Mouse (Mus musculus): ENCODE data around the gene Gli1.

The Gli1 gene

DNA sequence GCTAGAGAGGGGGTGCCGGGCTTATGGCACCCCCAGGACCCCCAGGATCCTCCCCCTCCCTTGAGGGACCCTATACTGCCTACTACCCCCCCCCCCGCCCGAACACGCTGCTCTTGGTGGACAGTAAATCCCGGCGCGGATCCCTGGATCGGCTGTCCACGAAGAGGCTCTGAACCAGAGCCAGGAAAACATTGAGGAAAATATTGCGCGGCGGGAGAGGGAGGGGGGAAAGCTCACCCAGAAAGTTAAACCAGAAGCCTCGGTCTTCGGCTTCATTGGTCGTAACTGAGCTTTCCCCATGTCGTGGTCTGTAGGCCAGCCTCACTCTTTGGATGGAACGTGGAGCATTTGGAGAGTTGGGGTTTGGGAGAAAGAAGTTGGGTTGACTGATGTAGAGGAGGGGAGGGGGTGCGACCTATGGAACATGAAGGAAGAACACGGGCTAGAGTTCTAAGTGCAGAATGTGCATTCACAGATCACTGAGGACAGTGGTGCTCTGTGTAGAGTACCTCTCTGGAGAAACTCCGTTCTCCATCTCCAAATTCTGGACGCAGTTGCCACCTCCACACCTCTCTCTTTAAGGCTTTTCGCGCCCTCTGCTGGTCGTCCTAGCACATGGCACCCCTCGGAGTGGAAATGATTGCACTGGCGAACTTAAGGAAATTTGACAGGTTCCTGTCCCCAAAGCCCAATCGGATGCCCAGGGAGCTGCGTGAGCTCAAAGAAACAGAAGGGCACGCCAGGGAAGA, at the start of gene Gli1:
TSS of gene Gli1 (minus strand) at position 84 of the 749 bp plus-strand sequence.
- in situ Hi-C loops (cut with MboI, MseI): no loop called here

DNA sequence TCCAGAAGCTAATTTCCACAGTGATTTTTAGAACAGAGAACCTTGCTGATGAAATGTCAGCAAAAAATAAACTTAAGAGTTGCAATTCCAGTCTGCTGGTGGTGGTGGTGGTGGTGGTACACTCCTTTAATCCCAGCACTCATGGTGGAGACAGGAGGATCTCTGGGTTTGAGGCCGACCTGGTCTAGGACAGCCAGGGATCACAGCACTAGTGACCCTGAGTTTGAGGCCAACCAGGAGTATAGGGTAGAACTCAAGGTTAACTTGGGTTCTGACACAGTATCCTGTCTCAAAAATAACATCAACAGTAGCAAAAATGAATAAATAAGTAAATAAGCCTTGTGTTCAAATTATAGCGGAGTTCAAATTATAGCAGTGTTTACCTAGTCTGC, 40.0 kb upstream of the Gli1 start:
- in situ Hi-C loops (cut with MboI, MseI): no loop called here

DNA sequence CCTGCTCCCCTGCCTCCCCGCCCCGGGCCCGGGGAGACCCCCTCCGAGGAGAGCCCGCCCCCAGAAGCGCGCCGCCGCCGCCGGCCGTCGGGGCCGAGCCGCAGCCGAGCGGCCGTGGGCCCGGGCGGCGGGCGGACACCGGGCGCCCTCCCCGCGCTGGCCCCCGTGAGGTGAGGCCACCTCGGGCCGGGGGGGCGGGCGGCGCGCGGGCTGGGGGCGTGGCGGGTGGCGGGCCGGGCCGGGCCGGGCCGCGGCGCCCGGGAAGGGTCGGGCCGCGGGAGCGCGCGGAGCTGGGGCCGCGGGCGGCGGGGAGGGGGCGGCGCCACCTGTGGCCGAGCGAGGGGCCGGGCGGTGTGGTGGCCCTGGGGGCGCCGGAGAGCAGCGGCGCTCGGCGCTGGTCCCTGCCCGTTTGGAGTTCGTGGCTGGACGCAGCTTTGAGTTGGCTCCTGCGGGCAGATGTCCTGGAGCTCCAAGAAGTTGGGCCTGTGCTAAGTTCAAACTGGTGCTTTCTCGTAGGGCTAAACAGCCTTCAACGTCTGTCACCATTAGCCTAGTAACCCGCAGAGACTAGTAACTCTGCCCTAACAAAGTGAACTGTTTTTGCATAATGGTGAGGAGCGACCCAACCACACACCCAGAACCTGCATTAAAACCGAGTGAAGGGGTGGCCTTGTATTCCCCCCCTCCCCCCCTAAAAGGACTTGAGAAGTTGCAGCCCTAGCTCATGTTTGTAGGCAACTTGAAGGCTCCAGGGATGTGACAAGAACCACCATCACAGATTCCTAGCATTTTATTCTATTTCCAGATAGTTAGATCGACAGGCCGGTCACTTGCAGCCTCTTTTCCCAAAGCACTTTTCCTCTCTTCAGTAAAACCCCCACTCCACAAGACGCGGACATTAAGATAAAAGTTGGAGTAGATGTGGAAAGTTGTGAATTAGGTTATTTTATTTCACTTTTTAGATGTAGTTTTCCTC, 39.3 kb upstream of the Gli1 start:
- in situ Hi-C loops (cut with MboI, MseI): no loop called here

DNA sequence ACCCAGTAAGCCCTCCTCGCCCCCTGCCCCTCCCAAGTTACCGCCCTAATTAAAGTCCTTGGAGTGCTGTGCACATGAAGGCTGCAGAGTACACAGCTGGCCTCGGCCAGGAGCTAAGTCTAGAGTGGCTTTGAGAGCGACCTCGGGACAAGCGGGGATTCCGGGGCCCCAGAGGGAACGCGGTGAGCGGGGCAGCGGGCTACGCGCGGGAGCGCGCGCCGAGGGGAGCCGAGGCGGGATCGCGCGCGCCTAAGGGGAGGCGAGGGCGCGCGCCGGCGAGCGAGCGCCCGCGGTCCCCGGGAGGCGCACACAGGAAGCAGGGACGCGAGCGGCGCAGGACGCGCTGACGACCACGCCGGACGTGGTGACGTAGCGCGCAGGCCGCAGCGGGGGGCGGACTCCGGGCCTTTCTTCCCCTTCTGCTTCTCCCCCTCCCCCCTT, 38.5 kb upstream of the Gli1 start, which contains the start of gene R3hdm2:
TSS of gene R3hdm2 (plus strand) at position 77 of the 441 bp plus-strand sequence.
- in situ Hi-C loops (cut with MboI, MseI): no loop called here

DNA sequence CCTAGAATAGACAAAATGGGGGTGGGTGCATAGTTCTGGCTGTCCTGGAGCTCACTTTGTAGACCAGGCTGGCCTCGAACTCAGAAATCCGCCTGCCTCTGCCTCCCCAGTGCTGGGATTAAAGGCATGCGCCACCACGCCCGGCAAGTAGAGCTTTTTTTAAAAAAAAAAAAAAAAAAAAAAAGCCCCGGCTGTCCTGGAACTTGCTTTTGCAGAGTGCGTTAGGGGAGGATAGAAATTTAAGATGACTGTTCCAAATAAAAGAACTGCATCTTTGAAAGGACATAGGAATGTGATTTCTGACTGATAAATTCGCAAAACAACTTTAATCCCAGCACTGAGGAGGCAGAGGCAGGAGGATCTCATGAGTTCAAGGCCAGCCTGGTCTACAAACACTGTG, 37.9 kb upstream of the Gli1 start:
- in situ Hi-C loops (cut with MboI, MseI): no loop called here

DNA sequence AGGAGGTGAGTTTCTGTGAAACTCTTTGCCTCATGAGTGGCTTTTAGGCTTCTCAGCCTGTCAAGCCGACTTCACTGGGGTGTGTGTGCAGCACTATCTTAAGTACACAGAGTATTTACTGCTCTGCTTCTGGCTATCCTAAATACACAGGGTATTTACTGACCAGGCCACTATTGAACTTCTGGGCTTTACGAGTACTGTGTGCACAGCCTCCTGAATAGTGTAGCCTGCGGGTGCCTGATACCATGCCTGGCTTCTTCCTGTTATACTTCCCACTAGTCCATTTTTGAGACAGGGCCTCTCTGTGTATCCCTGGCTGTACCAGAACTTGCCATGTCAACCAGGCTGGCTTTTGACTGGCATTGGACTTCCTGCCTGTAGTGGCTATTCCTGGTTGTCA, 35.9 kb upstream of the Gli1 start:
- in situ Hi-C loops (cut with MboI, MseI): no loop called here

DNA sequence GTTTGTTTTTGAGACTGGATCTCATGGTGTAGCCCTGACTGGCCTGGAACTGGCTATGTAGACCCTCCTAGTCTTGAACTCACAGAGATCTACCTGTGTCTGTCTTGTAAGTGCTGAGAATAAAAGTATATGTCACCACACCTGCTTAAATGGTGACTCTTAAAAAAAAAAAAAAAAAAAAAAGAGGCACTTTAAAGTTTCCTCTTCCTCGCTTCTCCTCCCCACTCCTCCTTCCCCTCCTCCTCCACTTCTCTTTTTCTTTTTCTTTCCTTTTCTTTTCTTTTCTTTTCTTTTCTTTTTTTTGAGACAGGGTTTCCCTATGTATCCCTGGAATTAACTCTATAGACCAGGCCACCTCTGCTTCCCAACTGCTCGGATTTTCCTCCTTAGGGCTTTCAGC, 29.2 kb upstream of the Gli1 start:
- in situ Hi-C loops (cut with MboI, MseI): no loop called here

DNA sequence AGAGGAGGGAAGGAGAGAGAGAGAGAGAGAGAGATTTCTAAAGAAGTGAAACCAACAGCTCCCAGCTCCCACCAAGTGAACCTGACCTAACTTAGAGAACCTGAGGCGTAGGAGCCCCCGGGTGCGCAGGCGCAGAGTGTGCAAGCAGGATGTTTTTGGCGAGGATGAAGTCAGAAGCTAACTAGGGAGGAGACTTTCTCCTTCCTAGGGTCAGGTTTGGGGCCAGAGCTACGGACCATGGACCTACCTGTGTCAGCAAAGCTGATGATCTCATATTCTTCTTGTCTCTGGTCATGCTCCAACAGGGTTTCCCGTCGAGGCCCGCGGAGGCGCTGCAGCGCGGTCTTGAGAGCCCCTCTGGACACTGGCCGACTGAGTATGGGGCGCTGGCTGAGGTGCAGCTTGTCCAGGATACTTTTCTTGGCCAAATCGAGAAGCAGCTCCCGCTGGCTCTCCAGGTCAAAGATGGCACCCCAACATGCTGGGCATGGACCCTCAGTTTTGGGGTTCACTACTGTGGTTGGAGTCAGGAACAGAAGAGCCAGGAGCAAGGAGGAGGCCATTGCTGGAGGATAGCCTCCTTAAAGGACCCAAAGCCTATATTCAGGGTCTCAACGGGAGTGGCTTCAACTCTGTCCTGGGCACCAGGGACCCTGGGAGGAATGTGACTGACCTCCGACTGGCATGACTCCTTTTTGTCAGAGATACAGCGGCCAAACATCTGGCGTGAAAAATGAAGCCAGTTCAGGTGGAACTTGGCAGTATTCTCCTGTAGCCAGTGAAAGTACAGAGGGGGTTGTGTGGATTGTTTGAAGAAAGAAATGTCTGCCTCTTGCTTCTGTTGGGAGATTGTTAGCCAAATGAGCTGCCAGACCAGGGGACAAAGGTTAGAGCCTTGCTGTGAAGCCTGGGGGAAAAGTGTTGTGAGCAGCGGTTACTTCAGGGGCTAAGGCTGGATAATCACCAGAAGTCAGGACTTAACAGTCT, 28.4 kb upstream of the Gli1 start, which contains the start of gene Inhbc:
TSS of gene Inhbc (minus strand) at position 598 of the 987 bp plus-strand sequence.
- in situ Hi-C loops (cut with MboI, MseI): no loop called here

DNA sequence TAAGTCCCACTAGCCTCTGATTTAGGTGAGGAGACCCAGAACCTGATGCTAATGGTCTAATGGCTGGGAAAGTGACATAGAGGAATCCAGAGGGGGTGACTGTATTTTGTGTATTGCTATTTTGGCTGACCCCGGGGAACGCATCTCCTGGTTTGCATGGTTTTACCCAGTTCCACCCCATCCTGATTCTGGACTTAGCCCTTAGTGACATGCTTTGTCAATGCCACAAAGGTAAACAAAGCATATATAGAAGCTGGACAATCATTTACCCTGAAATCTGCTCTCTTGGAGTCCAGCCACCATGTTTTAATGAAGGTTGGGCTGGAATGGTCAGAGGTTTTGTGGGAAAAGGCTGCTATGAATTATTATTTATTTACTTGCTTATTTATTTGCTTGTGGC, 26.5 kb upstream of the Gli1 start:
- in situ Hi-C loops (cut with MboI, MseI): no loop called here

DNA sequence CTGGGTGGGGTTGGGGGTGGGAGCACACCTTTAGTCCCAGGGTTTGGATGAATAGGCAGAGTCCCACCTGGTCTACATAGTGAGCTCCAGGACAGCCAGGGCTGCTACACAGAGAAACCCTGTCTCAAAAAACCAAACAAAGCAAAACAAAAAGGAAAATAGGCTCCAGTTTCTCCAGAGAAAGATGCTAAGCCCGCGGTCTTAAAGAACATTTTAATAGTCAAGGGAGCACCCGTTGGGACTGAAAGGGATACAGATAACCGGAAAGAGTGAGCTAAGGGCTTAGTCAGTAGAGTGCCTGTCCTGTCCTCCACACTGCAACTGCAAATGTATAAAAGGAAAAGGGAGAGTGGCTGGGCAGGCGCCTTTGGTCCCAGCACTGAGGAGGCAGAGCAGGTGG, 25.3 kb upstream of the Gli1 start:
- in situ Hi-C loops (cut with MboI, MseI): no loop called here

DNA sequence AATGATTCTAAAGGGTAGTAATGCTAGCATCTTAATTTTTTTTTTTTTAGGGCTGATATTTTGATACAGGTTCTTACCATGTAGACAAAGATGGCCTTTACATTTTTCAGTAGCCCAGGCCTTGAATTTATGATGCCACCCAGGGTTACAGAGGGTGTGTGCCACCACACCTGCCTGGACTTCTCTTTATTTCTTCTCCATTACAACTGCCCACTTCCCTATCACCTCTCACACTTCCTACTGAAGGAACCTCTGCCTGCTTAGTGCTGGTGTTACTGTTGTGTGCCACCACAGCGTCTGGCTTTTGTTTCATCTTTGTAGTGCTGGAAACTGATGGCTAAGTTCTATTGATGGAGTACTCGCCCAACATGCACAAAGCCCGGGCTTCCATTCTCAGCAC, 18.9 kb upstream of the Gli1 start:
- in situ Hi-C loops (cut with MboI, MseI): no loop called here

DNA sequence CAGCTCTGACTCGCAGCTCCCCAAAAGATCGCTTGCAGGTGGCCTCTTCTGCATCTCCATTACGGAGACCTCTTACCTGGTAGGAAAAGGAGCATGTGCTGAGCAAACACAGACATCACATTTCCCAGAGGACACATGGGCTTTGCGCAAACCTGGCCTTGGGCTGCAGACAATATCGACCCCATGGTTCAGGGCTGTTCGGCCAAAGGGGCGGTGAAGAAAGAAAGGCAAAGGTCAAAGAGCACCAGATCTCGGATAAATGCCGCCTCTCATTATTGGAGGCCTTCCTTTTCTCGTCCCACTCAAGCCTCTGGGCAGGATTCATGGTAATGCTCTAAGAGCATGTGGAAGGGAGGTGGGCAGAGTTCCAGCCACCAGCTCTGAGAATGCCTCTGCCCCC, 13.6 kb upstream of the Gli1 start:
- in situ Hi-C loops (cut with MboI, MseI): no loop called here

DNA sequence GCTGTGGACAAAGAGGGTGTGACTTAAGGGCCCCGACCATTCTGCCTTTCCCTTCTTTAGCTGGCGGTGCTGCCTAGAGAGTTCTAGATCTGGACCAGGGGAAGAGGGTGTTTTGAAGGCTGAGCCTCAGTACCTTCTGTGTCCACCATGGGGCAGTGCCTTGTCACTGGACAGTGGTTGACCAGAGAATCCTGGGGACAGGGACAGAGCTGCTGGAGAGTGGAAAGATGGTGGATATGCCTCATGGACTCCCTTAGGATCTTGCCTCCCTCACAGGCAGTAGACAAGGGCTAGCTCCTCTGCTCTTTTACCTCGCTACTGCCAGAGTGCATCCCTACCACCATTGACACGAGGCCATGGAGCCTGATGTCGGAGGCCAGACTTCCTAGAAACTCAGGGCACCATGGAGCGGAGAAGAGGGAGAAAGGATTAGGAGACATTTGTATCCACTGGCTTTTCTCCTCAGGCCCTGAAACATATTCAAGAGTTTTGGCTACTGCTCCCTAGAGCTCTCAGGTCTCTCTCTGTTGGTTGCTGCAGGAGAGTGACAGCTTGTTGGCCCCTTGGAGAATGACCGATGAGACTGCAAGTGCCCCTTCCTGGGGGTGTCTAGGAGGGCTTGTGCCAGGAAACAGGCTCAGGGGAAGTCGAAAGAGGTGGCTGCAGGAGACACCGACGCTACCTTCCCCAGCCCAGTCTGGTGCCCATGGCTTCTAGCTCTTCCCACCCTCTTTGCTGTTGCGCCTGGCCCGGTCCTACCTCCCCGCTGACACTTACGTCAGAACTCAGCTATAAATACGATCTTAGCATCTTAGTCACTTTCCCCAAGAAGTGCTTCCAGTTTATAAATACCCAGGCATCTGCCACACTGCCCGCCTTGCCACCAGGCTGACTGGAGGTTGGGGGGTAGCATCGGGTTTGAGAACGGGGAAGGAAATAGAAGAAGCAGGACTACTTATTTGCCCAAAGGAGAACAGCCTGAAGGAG, 12.4 kb upstream of the Gli1 start, which contains the start of gene Inhbe:
TSS of gene Inhbe (minus strand) at position 503 of the 987 bp plus-strand sequence.
- in situ Hi-C loops (cut with MboI, MseI): loop anchor here in 1 of 2 experiments (5.0 kb wide), 1 partner anchor 63 kb away; no protein-coding TSS in a partner anchor

DNA sequence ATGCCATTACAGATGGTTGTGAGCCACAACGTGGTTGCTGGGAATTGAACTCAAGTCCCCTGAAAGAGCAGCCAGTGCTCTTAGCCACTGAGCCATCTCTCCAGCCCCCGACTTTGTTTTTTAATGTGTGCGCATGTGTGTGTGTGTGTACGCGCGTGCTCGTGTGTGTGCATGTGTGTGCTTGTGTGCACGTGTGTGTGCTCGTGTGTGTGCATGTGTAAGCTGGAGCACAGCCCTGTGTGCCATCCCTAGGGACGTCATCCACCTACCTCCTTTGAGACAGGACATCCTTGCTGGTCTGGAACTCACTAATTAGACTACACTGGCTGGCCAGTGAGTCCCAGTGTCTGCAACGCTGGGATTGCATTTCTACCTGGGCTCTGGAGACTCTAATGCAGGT, 11.0 kb upstream of the Gli1 start:
- in situ Hi-C loops (cut with MboI, MseI): loop anchor here in 1 of 2 experiments (5.0 kb wide), 1 partner anchor 65 kb away; no protein-coding TSS in a partner anchor

DNA sequence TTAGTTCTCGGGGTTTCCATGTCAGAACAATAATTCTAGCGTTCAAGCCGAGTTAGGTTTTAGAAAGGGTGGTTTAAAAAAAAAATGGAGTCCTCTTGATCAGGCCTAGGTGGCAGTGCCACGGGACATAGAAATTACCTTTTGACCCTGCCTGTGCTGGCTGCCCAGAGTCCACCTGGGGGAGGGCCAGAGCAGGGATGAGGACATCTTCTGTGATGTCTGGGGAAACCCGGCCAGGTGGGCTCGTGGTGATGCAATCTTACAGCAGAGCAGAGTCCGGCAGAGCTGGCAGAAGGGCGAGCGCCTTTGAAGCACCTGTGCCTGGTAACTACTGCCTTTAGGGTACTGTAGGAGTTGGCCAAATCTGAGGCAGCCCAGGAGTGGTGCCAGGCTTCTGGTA, 10.4 kb upstream of the Gli1 start:
- in situ Hi-C loops (cut with MboI, MseI): loop anchor here in 1 of 2 experiments (5.0 kb wide), 1 partner anchor 65 kb away; no protein-coding TSS in a partner anchor

DNA sequence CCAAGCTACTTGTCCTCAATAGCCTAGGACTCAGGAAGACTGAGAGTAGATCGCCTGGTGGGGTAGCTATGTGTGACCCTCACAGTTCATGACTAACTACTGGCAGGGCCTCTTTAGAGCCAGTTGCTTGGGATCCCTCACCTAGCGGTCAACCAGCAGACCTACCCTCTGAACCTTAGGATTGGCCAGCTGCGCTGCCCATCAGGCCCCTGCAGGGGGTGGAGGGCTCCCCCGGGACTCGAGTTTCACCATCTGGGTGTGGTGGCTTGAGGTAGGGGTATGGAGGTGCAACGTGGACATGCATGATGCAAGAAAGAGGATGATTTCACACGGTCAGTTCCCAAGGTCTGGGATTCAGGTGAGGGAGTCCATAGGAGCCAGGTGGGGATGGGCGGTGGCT, 9.9 kb upstream of the Gli1 start:
- in situ Hi-C loops (cut with MboI, MseI): loop anchor here in 1 of 2 experiments (5.0 kb wide), 1 partner anchor 66 kb away; no protein-coding TSS in a partner anchor

DNA sequence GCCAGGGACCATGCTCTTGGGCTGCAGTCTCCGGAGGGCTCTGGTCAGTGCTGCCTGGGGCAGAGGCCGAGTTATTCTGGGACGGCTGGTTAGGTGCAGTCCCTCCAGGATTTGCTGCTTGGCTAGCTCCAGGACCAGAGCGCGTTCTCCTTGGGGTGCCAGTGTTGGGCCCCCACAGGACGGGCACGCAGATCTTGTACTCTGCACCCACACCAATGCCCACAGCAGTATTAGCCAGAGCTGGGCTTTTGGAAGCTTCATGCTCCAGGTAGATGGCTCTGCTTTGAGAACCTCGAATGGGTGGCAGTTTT, 9.5 kb upstream of the Gli1 start:
- in situ Hi-C loops (cut with MboI, MseI): loop anchor here in 1 of 2 experiments (5.0 kb wide), 1 partner anchor 66 kb away; no protein-coding TSS in a partner anchor

DNA sequence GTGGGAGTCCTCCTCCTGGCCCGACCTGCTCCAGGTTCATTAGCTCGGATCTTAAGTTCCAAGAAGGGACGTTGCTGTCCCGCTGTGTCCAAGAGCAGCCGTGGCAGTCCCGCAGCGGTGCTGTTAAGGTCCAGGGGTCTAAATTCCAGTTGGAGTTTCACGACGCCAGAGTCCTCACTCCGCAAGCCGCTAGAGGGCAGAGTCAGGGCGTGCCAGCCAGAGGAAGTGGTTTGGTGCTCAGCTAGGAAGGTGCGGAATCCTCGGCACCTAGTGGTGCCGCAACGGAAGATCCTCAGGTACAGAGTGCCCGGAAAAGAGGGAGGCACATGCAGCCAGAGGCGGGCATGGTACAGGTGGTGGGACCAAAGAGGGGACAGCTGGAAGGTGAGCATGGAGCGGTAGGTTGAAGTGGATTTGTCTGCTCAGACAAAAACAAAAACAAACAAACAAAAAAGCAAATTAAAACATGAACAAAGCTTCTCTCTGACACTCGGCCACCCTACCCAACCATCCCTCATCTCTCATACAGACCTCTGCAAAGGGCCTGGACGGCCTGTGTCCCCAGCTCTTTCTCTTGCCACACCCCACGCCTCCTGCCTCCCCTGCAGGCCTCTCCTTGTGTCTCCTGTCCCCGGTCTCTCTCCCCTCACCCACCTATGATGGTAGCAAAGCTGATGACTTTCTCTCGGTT, 9.0 kb upstream of the Gli1 start:
- in situ Hi-C loops (cut with MboI, MseI): loop anchor here in 1 of 2 experiments (5.0 kb wide), 1 partner anchor 67 kb away; no protein-coding TSS in a partner anchor

DNA sequence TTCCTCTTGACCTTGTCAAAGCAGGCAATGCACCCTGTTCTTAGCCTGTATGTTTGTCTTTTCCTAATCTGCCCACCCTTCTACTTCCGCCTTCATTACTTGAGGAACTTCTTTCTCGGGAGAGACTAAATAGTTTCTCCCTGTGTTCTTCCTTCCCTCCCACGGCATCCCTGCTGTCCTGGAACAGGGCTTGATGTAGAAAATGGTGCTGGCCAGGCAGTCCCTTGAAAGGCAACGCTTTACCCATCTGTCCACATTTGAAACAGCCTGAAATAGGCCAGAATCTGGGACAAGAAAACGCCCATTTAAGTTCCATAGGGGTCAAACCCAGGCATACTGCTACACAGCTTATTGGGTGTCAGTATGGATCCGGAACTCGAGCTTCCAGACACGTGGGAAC, 8.0 kb upstream of the Gli1 start:
- in situ Hi-C loops (cut with MboI, MseI): loop anchor here in 1 of 2 experiments (5.0 kb wide), 1 partner anchor 67 kb away; no protein-coding TSS in a partner anchor
